Mouse (Mus musculus) spleen, adult 2 months (tissue): ENCODE results near the gene Cyp26c1.

Experiments used
- CTCF ChIP-seq: fragments of 200-500 bp; IDR thresholded peaks from 2 replicates; pipeline ENCODE4 v1.5.1; 2011; ENCODE audit warnings: mild to moderate bottlenecking, inconsistent platforms; ENCODE audit not compliant: insufficient read depth, insufficient read length, insufficient replicate concordance; ENCODE audit errors: extremely low read depth
- POLR2A ChIP-seq: fragments of 200-500 bp; IDR thresholded peaks from 2 replicates; pipeline ENCODE4 v1.6.1; 2011; ENCODE audit warnings: low read depth, low read length, inconsistent platforms

DNA sequence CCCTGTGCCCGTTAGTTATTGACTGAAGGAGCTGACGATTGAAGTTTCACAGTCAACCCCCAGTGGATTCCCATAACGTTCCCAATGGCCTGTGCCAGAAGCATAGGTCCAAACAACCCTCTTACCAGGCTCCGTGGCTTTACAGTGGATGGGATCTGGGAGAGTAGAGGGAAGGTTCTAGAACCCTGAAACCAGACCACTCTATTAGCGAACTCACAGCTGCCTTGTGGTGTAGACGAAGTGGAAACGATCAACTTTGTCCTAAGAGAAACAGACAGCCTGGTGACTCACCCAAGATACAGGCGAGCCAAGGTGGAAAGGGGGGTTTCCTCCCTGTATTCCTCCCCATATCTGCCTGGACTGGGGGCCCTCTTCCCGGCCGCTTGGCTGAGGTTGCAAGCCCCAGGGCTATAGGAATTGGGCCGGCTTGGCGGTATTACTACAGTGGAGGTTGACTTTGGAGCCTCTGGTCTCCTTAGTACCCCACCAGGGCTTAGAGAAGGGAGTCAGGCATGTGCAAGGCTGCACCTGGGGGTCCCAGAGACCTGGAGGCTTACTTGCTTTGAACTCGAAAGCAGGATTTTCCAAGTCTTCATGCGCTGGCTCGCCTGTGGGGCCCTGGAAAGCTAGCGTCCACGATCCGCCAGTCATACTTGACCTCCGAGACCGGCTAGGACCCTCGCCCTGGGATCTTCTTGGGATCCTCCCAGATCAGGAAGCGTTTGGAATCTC is 11.4 kb downstream of the Cyp26c1 start:
- no peak for TF ChIP-seq CTCF
- no peak for TF ChIP-seq POLR2A
